Mouse (Mus musculus): Measurements from ENCODE around the gene Elavl1.
A peak's percentile ranks its signal among the peaks of the same experiment; 100 is the strongest.
"Not testable (repeated sequence)": the region's sequence is repeated elsewhere in the genome, so short reads cannot be mapped to it uniquely, and the experiment has no call there.

Elavl1 gene

GRCm38 (mm10) chr8:4324983-4325750, at the start of gene Elavl1, which contains the start of gene Ccl25:
Gene Elavl1 (minus strand): TSS chr8:4325413.
Gene Ccl25 (plus strand): TSS chr8:4325210.
- peak; percentile 98 for DNase-seq (ENCODE audit: extremely low spot score, low spot score)

GRCm38 (mm10) chr8:4372657-4373056, 47.4 kb upstream of the Elavl1 start:
- no peak for DNase-seq (ENCODE audit: extremely low spot score, low spot score)

- peak; percentile 30 for DNase-seq (ENCODE audit: extremely low spot score, low spot score)
These were observed 44.9 kb upstream of the Elavl1 start for GRCm38 (mm10) chr8:4370078-4370477.

- DNase-seq (ENCODE audit: extremely low spot score, low spot score), result no peak
These were observed 43.3 kb upstream of the Elavl1 start for GRCm38 (mm10) chr8:4368470-4368869.

- DNase-seq (ENCODE audit: extremely low spot score, low spot score), result no peak
These were observed 42.6 kb upstream of the Elavl1 start for GRCm38 (mm10) chr8:4367808-4368207.

- DNase-seq (ENCODE audit: extremely low spot score, low spot score), result no peak
These were observed 41.0 kb upstream of the Elavl1 start for GRCm38 (mm10) chr8:4366189-4366588.

GRCm38 (mm10) chr8:4360922-4361321, 35.7 kb upstream of the Elavl1 start:
- no peak for DNase-seq (ENCODE audit: extremely low spot score, low spot score)

- DNase-seq (ENCODE audit: extremely low spot score, low spot score), result no peak
These were observed 34.1 kb upstream of the Elavl1 start for GRCm38 (mm10) chr8:4359362-4359761.

GRCm38 (mm10) chr8:4355455-4355854, 30.2 kb upstream of the Elavl1 start:
- DNase-seq (ENCODE audit: extremely low spot score, low spot score), result no peak

GRCm38 (mm10) chr8:4354516-4354915, 29.3 kb upstream of the Elavl1 start:
- no peak for DNase-seq (ENCODE audit: extremely low spot score, low spot score)

GRCm38 (mm10) chr8:4353741-4354140, 28.5 kb upstream of the Elavl1 start:
- no peak for DNase-seq (ENCODE audit: extremely low spot score, low spot score)

GRCm38 (mm10) chr8:4352562-4352961, 27.3 kb upstream of the Elavl1 start:
- DNase-seq (ENCODE audit: extremely low spot score, low spot score), result not testable (repeated sequence)

GRCm38 (mm10) chr8:4350618-4351017, 25.4 kb upstream of the Elavl1 start:
- DNase-seq (ENCODE audit: extremely low spot score, low spot score), result no peak

GRCm38 (mm10) chr8:4349335-4349734, 24.1 kb upstream of the Elavl1 start:
- no peak for DNase-seq (ENCODE audit: extremely low spot score, low spot score)

- DNase-seq (ENCODE audit: extremely low spot score, low spot score), result no peak
These were observed 23.1 kb upstream of the Elavl1 start for GRCm38 (mm10) chr8:4348275-4348674.

GRCm38 (mm10) chr8:4347661-4348060, 22.4 kb upstream of the Elavl1 start:
- no peak for DNase-seq (ENCODE audit: extremely low spot score, low spot score)

GRCm38 (mm10) chr8:4340207-4340606, 15.0 kb upstream of the Elavl1 start:
- no peak for DNase-seq (ENCODE audit: extremely low spot score, low spot score)

GRCm38 (mm10) chr8:4335678-4336077, 10.5 kb upstream of the Elavl1 start:
- DNase-seq (ENCODE audit: extremely low spot score, low spot score), result no peak

GRCm38 (mm10) chr8:4333966-4334365, 8.8 kb upstream of the Elavl1 start:
- no peak for DNase-seq (ENCODE audit: extremely low spot score, low spot score)

GRCm38 (mm10) chr8:4329000-4329399, 3.8 kb upstream of the Elavl1 start:
- no peak for DNase-seq (ENCODE audit: extremely low spot score, low spot score)

- no peak for DNase-seq (ENCODE audit: extremely low spot score, low spot score)
These were observed 481 bp upstream of the Elavl1 start for GRCm38 (mm10) chr8:4325751-4326036.

- DNase-seq (ENCODE audit: extremely low spot score, low spot score), result no peak
These were observed 688 bp downstream of the Elavl1 start for GRCm38 (mm10) chr8:4324525-4324924.

GRCm38 (mm10) chr8:4323917-4324316, 1.3 kb downstream of the Elavl1 start:
- no peak for DNase-seq (ENCODE audit: extremely low spot score, low spot score)

- peak; percentile 89 for DNase-seq (ENCODE audit: extremely low spot score, low spot score)
These were observed 2.7 kb downstream of the Elavl1 start for GRCm38 (mm10) chr8:4322470-4322869.
